Mouse (Mus musculus): ENCODE measurements around the gene Gm9918. TPM values are rescaled to one million over a fixed set of nuclear protein-coding genes. Genes with fewer than 3 reads are reported as not detected.

Gm9918 gene
- not detected for polyA plus RNA-seq (2015; fragmentation: Illumina TruSeq; extraction: RNeasy Lipid Tissue Mini Kit (QIAGEN cat#74804); ENCODE audit: insufficient read depth, low replicate concordance)

DNA sequence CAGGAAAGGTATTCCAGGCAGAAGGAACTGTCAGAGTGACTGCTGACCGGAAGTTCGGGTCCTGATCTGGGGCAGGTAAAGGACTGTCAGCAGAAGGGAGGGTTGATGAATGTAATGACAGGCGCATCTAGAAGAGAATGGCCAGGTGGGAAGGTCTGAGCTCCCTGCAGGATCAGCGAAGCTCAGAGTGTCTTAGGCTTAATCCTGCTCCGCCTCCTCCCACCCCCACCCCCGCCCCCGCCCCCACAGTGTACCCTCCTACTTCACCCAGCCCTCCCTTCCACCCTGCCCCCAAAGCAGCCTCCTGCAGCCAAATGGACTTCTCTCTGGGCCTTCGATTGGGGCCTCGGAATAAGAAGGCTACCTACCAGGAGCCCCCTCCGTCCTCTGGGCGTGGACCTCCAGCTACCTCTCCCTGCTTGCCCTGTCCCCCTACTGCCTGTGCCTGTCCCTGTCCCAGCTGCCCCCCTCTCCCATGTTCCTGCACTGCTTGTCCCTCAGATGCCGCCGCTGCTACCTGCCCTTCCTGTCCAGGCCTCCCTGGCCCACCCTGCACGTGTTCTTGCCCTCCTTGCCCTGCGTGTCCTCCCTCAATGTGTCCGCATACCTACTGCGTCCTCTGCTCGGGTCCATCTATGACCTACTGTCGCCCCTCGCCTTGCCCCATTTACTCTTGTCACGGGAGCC is at the start of gene Gm9918:
Gm9918 (plus strand) TSS at position 290 of the 687 bp plus-strand sequence.

DNA sequence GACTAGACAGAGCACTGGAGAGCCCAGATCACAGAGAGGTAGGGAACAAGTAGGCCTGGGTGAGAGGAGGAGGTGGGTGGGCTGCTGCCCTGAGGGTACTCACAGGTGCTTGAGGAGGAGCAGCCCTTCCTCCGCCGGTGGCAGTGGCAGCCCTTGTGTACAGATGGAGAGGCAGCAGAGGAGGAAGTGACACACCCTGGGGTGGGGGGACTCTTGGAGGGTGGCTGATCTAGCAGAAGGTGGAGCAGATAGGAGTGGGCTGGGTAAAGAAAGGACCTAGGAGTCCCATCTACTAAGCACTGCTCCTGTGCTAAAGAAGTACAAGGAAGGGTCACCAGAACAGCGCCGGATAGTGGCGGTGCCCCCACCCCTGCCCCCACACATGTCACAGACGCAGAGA is 38.6 kb upstream of the Gm9918 start, which contains the start of gene Itgb7:
Itgb7 (minus strand) TSS at position 197 of the 400 bp plus-strand sequence.

DNA sequence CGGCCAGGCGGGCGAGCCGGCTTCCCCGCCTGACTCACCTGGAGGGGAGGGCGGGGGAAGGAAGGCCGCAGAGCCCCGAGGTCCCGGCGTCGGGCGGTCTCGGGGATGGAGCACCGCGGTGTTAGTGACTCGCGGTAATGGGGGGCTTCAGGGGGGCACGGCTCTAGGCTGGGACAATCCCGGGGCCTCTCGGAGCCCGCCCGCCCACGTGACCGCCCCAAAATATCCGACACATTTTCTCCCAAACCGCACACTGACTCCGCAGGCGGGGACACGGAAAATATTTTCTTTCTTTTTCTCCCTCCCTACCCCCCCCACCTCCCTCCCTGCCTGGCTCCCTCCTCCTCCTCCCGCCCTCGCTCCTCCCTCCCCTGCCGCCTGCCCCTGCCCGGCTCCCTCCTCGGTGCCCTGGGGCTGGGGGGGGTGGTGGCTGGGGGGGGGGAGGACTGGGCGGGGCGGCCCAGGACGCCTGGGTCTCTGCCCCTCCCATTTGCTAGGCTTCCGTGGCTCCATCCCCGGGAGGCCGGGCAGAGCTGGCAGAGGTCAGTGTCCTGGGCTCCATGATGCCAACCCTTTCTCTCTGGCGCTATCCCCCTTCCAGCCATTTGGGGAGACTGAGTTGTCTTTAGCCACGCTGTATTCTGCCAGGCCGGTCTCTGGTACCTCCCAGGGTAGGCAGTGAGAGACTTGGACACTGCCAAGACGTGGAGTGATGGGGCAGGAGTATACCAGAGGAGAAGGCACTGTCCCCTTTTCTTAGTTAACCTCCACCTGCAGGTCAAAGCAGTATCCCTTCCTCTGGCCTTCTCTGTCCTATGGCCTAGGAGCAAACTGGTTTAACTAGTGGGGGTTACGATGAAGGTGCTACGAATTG is 12.9 kb upstream of the Gm9918 start, which contains the start of gene Rarg:
Rarg (minus strand) TSS at position 316 of the 874 bp plus-strand sequence.

DNA sequence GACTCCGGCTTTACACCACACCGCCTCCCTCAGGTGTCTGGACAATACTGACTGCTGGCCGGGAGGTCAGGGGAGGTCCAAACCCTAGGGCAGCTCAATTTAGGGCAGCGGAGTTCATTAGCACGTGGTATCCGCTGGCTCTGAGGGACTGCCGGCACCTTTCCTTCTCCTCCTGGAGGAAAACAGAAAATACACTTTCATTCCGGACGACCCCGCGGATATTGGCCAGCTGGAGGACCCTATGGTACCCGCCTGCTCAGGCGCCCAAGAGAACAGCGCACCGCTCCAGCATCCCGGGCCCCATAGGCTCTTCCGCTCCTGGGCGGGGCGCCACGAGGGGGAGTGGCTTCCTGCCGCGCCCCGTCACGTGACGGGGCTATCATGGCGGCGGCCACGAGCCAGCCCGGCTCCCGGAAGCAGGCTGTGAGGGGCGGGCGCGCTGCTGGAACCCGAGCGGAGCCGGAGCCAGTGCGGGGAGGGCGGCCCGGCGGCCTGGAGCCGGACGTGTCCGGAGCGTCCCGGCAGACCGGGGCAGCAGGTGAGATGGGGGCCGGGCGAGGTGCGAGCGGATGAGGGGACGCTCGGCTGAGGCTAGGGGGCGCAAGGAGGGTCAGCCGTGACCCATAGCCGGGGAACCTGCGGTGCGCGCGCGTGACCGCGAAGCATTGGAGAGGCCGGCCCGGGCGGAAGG is 8.9 kb downstream of the Gm9918 start, which contains the start of gene Mfsd5:
Mfsd5 (plus strand) TSS at position 363 of the 691 bp plus-strand sequence.

DNA sequence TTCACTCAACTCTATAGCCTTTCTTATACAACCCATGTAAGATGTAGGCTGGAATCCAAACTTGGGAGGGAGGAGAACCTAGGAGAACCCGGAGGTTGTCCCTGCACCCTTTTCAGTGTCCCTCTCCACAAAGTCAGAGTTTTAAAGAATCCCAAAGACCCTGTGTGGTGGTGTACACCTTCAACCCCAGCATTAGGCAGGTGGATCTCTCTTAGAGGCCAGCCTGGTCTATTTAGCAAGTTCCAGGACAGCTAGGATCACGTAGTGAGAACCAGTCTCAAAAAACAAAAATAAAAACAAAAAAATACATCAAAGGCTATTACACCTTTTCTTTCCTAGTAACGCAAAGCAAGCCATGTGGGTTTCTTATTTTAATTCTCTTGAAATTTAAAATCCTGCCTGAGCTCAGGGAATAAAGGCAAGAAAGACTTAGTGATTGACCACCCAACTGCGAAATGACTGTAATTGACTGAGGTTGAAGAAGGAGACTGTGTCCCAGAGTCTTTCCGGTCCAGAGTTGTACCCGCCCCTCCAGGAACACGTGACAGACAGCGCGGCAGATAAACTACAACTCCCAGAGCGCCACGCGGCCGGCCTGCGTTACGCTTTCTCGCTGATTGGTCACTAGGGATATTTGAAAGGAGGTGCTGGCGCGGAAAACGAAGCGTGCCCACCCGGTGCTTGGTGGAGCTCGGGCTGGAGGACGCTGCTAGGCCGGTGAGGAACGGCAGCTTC is 25.4 kb downstream of the Gm9918 start, which contains the start of gene Espl1:
Espl1 (plus strand) TSS at position 634 of the 735 bp plus-strand sequence.

Other genes starting within 250 kb of the Gm9918 start
- 0.17 TPM for gene Krt18, start 242.4 kb upstream of the Gm9918 start, polyA plus RNA-seq (2015; fragmentation: Illumina TruSeq; extraction: RNeasy Lipid Tissue Mini Kit (QIAGEN cat#74804); ENCODE audit: insufficient read depth, low replicate concordance)
- 272 TPM for gene Eif4b, start 196.8 kb upstream of the Gm9918 start, polyA plus RNA-seq (2015; fragmentation: Illumina TruSeq; extraction: RNeasy Lipid Tissue Mini Kit (QIAGEN cat#74804); ENCODE audit: insufficient read depth, low replicate concordance)
- 51.0 TPM for gene Tns2, start 170.2 kb upstream of the Gm9918 start, polyA plus RNA-seq (2015; fragmentation: Illumina TruSeq; extraction: RNeasy Lipid Tissue Mini Kit (QIAGEN cat#74804); ENCODE audit: insufficient read depth, low replicate concordance)
- 15.6 TPM for gene Spryd3, start 134.3 kb upstream of the Gm9918 start, polyA plus RNA-seq (2015; fragmentation: Illumina TruSeq; extraction: RNeasy Lipid Tissue Mini Kit (QIAGEN cat#74804); ENCODE audit: insufficient read depth, low replicate concordance)
- 0.88 TPM for gene Igfbp6, start 126.2 kb upstream of the Gm9918 start, polyA plus RNA-seq (2015; fragmentation: Illumina TruSeq; extraction: RNeasy Lipid Tissue Mini Kit (QIAGEN cat#74804); ENCODE audit: insufficient read depth, low replicate concordance)
- 1.5 TPM for gene Soat2, start 120.0 kb upstream of the Gm9918 start, polyA plus RNA-seq (2015; fragmentation: Illumina TruSeq; extraction: RNeasy Lipid Tissue Mini Kit (QIAGEN cat#74804); ENCODE audit: insufficient read depth, low replicate concordance)
- 110 TPM for gene Zfp740, start 67.3 kb upstream of the Gm9918 start, polyA plus RNA-seq (2015; fragmentation: Illumina TruSeq; extraction: RNeasy Lipid Tissue Mini Kit (QIAGEN cat#74804); ENCODE audit: insufficient read depth, low replicate concordance)
- 23.7 TPM for gene Csad, start 65.8 kb upstream of the Gm9918 start, polyA plus RNA-seq (2015; fragmentation: Illumina TruSeq; extraction: RNeasy Lipid Tissue Mini Kit (QIAGEN cat#74804); ENCODE audit: insufficient read depth, low replicate concordance)
- 194 TPM for gene Itgb7, start 38.6 kb upstream of the Gm9918 start, polyA plus RNA-seq (2015; fragmentation: Illumina TruSeq; extraction: RNeasy Lipid Tissue Mini Kit (QIAGEN cat#74804); ENCODE audit: insufficient read depth, low replicate concordance)
- 14.3 TPM for gene Rarg, start 13.0 kb upstream of the Gm9918 start, polyA plus RNA-seq (2015; fragmentation: Illumina TruSeq; extraction: RNeasy Lipid Tissue Mini Kit (QIAGEN cat#74804); ENCODE audit: insufficient read depth, low replicate concordance)
- 13.9 TPM for gene Mfsd5, start 8.9 kb downstream of the Gm9918 start, polyA plus RNA-seq (2015; fragmentation: Illumina TruSeq; extraction: RNeasy Lipid Tissue Mini Kit (QIAGEN cat#74804); ENCODE audit: insufficient read depth, low replicate concordance)
- gene Espl1, start 25.7 kb downstream of the Gm9918 start, polyA plus RNA-seq (2015; fragmentation: Illumina TruSeq; extraction: RNeasy Lipid Tissue Mini Kit (QIAGEN cat#74804); ENCODE audit: insufficient read depth, low replicate concordance), result 11.6 TPM
- gene Pfdn5, start 55.6 kb downstream of the Gm9918 start, polyA plus RNA-seq (2015; fragmentation: Illumina TruSeq; extraction: RNeasy Lipid Tissue Mini Kit (QIAGEN cat#74804); ENCODE audit: insufficient read depth, low replicate concordance), result 442 TPM
- gene Myg1, start 61.1 kb downstream of the Gm9918 start, polyA plus RNA-seq (2015; fragmentation: Illumina TruSeq; extraction: RNeasy Lipid Tissue Mini Kit (QIAGEN cat#74804); ENCODE audit: insufficient read depth, low replicate concordance), result 59.6 TPM
- gene Aaas, start 80.2 kb downstream of the Gm9918 start, polyA plus RNA-seq (2015; fragmentation: Illumina TruSeq; extraction: RNeasy Lipid Tissue Mini Kit (QIAGEN cat#74804); ENCODE audit: insufficient read depth, low replicate concordance), result 37.3 TPM
- not detected for gene Sp7, start 96.6 kb downstream of the Gm9918 start, polyA plus RNA-seq (2015; fragmentation: Illumina TruSeq; extraction: RNeasy Lipid Tissue Mini Kit (QIAGEN cat#74804); ENCODE audit: insufficient read depth, low replicate concordance)
- 84.1 TPM for gene Sp1, start 135.6 kb downstream of the Gm9918 start, polyA plus RNA-seq (2015; fragmentation: Illumina TruSeq; extraction: RNeasy Lipid Tissue Mini Kit (QIAGEN cat#74804); ENCODE audit: insufficient read depth, low replicate concordance)
- gene Amhr2, start 174.8 kb downstream of the Gm9918 start, polyA plus RNA-seq (2015; fragmentation: Illumina TruSeq; extraction: RNeasy Lipid Tissue Mini Kit (QIAGEN cat#74804); ENCODE audit: insufficient read depth, low replicate concordance), result 0.15 TPM
- gene Prr13, start 188.5 kb downstream of the Gm9918 start, polyA plus RNA-seq (2015; fragmentation: Illumina TruSeq; extraction: RNeasy Lipid Tissue Mini Kit (QIAGEN cat#74804); ENCODE audit: insufficient read depth, low replicate concordance), result 125 TPM
- gene Pcbp2, start 200.0 kb downstream of the Gm9918 start, polyA plus RNA-seq (2015; fragmentation: Illumina TruSeq; extraction: RNeasy Lipid Tissue Mini Kit (QIAGEN cat#74804); ENCODE audit: insufficient read depth, low replicate concordance), result 833 TPM
- not detected for gene Gm10337, start 233.2 kb downstream of the Gm9918 start, polyA plus RNA-seq (2015; fragmentation: Illumina TruSeq; extraction: RNeasy Lipid Tissue Mini Kit (QIAGEN cat#74804); ENCODE audit: insufficient read depth, low replicate concordance)
- gene Map3k12, start 246.5 kb downstream of the Gm9918 start, polyA plus RNA-seq (2015; fragmentation: Illumina TruSeq; extraction: RNeasy Lipid Tissue Mini Kit (QIAGEN cat#74804); ENCODE audit: insufficient read depth, low replicate concordance), result 3.3 TPM
- 23.3 TPM for gene Tarbp2, start 247.6 kb downstream of the Gm9918 start, polyA plus RNA-seq (2015; fragmentation: Illumina TruSeq; extraction: RNeasy Lipid Tissue Mini Kit (QIAGEN cat#74804); ENCODE audit: insufficient read depth, low replicate concordance)